Mouse (Mus musculus): Measurements from ENCODE around the gene Epha1.

GRCm38 (mm10) chr6:42324067-42324481 is 49.0 kb downstream of the Epha1 start:
- TF ChIP-seq CTCF (IDR thresholded peaks at IDR 0.05 in 2 of 3, conservative IDR thresholded peaks at IDR 0.05 in 1 of 3; ENCODE audit: control insufficient read depth in 1 of 3, insufficient read depth in 1 of 3, low read depth in 2 of 3, low read length in 3 of 3, poor library complexity in 1 of 3, severe bottlenecking in 1 of 3): no peak
- no peak for TF ChIP-seq UBTF (IDR thresholded peaks at IDR 0.05; ENCODE audit: borderline replicate concordance, insufficient read depth, low read depth, low read length)
- no peak for TF ChIP-seq GATA1 (IDR thresholded peaks at IDR 0.05; ENCODE audit: low read depth, low read length)
- no peak for TF ChIP-seq EP300 (IDR thresholded peaks at IDR 0.05; ENCODE audit: low read depth in 1 of 2, low read length in 2 of 2)

Data from MEL (cell line).